Mouse (Mus musculus) bone marrow macrophage, adult 2 months (primary cell): ENCODE measurements around the gene Suz12. TPM values are rescaled to one million over a fixed set of nuclear protein-coding genes. Genes with fewer than 3 reads are reported as not detected.
"Not testable (repeated sequence)": the region's sequence is repeated elsewhere in the genome, so short reads cannot be mapped to it uniquely, and the experiment has no call there.

Experiments used
- H3K27ac ChIP-seq: 2 replicates; pipeline ENCODE4 v1.5.1; 2012; ENCODE audit warnings: low read depth, low read length; ENCODE audit not compliant: insufficient read depth
- H3K4me1 ChIP-seq: 2 replicates; pipeline ENCODE4 v1.6.1; 2012; ENCODE audit warnings: low read length; ENCODE audit not compliant: control insufficient read depth, insufficient read depth
- H3K4me3 ChIP-seq: 2 replicates; pipeline ENCODE4 v1.5.1; 2012; ENCODE audit warnings: mild to moderate bottlenecking, low read length, moderate library complexity; ENCODE audit not compliant: insufficient read depth
- CTCF ChIP-seq: IDR thresholded peaks from 2 replicates; pipeline ENCODE4 v1.5.1; 2012; ENCODE audit warnings: low read depth, mild to moderate bottlenecking, low read length, moderate library complexity
- POLR2A ChIP-seq: IDR thresholded peaks from 2 replicates; pipeline ENCODE4 v1.6.1; 2012; ENCODE audit warnings: mild to moderate bottlenecking, low read depth, low read length, borderline replicate concordance
- polyA plus RNA-seq: library from polyadenylated mRNA; stranded (reverse); fragments of >200 nt; gene quantifications from 2 replicates; pipeline ENCODE4 v1.2.4, GENCODE M21; 2012; ENCODE audit not compliant: missing spikeins, insufficient read depth, insufficient read length

Gene Suz12
- polyA plus RNA-seq, 1 experiment, result 40.8 TPM

DNA sequence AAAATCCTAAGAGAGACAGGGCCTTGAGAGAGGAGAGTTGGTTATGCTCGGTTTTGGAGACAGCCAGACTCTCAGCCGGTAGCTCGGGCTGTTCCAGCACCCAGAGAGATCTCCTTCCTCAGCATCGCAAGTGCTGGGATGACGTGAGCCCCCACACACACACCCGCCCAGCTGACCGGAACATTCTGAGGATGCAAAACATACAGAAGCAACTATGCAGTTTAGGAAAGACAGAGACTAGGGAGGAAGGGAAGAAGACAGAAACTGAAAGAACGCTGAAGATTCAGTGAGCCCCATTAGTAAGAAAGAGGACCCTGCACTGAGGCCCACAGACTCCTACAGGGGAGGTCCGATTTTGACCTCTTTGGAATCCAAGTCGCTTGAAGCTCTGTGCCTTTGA lies 25.2 kb upstream of the Suz12 start:
- peaks cover 3% of the 10 kb centered on the region for H3K4me1 ChIP-seq
- H3K4me3 ChIP-seq, result no peak overlapping the region
- no peak for TF ChIP-seq CTCF

DNA sequence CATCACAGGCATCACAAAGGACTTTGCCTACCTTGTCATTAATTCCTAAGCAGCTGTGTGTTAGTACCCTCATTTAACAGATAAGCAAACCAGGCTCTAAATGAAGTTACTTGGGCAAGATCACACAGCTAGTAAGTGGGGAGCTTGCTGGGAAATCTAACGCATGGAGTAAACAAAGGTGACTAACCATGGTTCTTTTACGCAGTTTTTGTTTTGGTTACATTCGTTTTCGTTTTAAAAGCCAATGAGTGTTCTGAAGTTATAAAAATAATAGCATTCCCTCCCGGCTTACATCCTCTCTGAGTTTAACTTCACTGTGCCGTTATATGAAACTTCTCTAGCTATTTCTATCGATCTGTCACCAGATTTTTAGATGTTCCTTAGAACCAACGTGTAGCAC lies 19.8 kb upstream of the Suz12 start:
- Histone ChIP-seq H3K4me1 (peaks cover 2% of the 10 kb centered on the region; the same call in 1 of the 2 replicates), H3K4me3 (no peak overlapping the region), H3K27ac (no peak overlapping the region)
- TF ChIP-seq POLR2A (no peak), CTCF (no peak)

More for the DNA sequence above, 25.2 kb upstream of the Suz12 start:
- H3K27ac ChIP-seq, result no peak overlapping the region

DNA sequence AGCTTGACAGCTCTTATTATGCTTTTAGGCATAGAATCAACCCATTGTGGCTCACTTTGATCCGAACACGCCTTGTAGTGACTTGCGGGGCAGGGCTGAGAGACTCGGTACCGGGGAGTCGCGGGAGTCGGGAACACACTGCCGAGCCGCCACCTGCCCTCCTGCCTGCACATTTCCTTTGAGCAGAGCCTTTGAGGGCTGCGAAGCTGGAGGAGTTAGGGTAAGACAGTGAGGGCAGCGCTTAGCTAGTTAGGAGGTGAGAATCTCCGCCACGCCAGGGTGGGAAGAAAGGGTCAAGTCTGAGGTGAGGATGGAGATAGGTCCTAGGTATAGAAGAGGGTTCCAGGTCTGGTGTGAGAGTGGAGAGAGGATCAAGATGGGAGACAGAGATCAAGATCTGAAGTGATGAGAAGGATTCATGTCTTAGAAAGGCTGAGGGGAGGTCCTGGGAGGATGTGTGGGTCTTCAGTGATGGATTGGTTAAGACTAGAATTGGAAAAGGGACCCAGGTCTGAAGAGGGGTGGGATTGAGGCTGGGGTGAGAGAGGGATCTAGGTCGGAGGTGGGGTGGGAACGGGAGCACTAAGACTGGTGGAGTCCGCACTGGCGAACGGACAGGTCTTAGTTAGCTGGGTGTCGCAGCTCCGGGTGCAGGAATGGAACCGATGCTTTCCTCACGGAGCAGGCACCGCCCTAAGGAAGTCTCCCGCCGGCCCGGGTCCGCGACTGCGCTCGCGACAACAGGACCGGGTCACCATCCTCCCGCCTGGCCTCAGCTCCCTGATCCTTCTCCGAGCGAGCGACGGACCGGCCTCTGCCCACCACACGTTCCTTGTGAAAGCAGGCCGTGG lies 19.1 kb upstream of the Suz12 start:
- Histone ChIP-seq H3K4me1 (peaks cover 2% of the 10 kb centered on the region; the same call in 1 of the 2 replicates), H3K27ac (no peak overlapping the region), H3K4me3 (peak overlapping the region; percentile 55)
- no peak for TF ChIP-seq POLR2A

DNA sequence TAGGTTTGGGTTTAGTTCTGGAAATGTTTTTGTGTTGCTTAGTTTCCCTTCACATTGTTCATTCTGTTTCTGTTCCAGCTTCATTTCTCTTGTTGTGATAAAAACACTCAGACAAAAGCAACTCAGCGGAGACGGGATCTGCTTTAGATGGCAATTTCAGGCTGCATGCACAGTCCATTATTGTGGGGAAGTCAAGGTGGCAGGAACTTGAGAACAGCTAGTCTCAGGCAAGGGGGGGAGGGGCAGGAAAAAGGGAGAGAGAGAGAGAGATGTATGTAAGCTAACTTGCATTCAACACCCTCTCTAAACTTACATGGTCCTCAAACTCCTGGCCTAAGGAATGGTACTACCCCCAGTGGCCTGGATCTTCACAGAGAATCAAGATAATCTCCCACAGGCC lies 17.5 kb upstream of the Suz12 start:
- H3K4me1 ChIP-seq, result peaks cover 2% of the 10 kb centered on the region; the same call in 1 of the 2 replicates
- no peak overlapping the region for H3K27ac ChIP-seq
- TF ChIP-seq POLR2A (no peak), CTCF (no peak)
- H3K4me3 ChIP-seq, result no peak overlapping the region

DNA sequence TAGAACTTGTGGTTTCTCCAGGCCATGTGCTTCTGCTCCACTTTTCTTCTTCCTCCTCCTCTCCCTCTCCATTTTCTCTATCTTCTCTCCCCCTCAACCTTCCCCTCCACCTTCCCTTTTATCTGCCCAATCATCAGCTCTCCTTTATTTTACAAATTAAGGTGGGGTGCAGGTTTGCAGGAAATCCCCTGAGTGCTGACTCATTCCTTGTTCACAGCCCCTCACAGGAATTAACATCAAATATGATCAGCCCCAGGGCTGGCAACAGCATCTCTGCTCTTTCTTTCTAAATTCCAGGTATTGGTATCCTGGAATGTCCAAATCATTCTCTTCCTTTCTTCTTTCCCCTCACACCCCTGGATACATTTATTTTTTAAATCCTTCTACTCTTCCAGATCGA lies 16.7 kb upstream of the Suz12 start:
- H3K27ac ChIP-seq, result no peak overlapping the region
- TF ChIP-seq POLR2A (no peak), CTCF (no peak)
- no peak overlapping the region for H3K4me3 ChIP-seq
- H3K4me1 ChIP-seq, result peaks cover 2% of the 10 kb centered on the region; the same call in 1 of the 2 replicates

DNA sequence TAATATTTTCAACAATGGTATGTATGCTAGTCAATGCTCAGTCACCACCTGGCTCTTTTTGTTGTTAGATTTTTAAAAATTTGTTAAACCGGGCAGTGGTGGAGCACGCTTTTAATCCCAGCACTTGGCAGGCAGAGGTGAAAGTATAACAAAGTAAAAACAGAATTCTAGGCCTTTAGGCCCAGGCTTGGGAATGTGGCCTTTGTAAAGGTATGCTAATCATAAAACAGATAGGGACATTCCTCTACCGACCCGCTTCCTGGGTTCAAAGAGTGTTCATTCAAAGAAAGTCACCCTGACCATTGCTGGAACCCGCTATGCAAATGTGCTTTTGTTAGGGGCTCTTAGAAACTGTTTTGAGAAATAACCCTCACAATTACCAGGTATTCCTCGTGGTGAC lies 16.3 kb upstream of the Suz12 start:
- H3K4me3 ChIP-seq, H3K4me1 ChIP-seq, H3K27ac ChIP-seq: not testable (repeated sequence)

DNA sequence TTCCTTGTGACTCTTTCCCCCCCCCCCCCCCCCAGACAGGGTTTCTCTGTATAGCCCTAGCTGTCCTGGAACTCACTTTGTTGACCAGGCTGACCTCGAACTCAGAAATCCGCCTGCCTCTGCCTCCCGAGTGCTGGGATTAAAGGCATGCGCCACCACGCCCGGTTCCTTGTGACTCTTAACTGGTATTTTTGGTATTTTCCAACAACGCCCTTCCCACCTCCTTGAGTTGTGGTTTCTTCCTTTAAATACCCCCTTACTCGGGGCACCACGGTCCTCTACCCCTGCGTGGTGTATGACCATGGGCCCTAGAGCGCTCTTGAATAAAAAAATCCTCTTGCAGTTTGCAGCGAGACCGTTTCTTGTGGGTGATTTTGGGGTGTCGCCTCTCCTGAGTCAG lies 15.8 kb upstream of the Suz12 start:
- not testable (repeated sequence) for H3K4me1 ChIP-seq, H3K27ac ChIP-seq, H3K4me3 ChIP-seq

DNA sequence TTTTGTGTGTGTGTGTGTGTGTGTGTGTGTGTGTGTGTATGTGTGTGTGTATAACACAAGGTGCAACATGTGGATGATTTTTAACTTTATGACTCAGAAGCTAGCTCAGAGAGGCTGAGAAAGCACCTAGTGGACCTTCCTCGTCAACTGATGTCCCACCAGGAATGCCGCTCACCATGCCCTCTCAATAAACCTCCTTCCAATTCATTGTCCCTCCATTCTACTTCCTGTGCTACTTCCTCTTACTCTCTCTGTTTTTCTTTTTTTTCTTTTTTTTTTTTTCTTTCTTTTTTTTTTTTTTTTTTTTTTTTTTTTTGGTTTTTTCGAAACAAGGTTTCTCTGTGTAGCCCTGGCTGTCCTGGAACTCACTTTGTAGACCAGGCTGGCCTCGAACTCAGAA lies 15.2 kb upstream of the Suz12 start:
- H3K27ac ChIP-seq, H3K4me1 ChIP-seq, H3K4me3 ChIP-seq: not testable (repeated sequence)

DNA sequence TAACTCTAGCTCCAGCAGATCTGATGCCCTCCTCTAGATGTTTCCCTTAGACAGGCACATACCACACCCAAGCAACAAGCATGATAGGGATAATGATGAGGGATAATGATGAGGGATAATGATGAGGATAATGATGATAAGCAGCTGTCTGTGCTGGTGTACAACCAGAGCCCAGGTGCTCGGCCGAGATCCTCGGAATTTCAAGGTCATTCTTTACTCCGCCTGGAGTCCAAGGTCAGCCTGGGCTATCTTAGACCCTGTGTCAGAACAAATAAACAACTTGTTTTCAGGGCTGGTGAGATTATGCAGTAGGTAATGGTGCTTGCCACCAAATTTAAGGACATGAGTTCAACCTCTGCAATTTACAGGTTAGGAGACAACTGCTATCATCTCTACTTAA lies 6.0 kb upstream of the Suz12 start:
- Histone ChIP-seq H3K4me3 (no peak overlapping the region), H3K4me1 (peaks cover 10% of the 10 kb centered on the region), H3K27ac (no peak overlapping the region)
- TF ChIP-seq POLR2A, result no peak
- no peak for TF ChIP-seq CTCF

DNA sequence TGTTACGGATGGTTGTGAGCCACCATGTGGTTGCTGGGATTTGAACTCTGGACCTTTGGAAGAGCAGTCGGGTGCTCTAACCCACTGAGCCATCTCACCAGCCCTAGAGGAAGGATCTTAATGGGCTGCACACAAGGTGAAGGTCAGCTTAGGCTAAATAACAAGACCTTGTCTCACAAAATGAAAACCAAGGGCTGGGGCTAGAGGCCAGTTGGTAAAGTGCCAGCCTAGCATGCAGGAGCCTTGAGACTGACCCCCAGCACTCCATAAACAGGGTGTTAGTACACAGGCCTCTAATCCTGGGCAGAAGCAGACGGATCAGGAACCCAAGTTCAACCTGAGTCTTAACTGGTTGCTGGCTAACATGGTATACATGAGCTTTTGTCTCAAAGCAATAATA lies 5.0 kb upstream of the Suz12 start:
- no peak for TF ChIP-seq POLR2A
- no peak for TF ChIP-seq CTCF
- Histone ChIP-seq H3K4me1 (peaks cover 4% of the 10 kb centered on the region), H3K4me3 (no peak overlapping the region), H3K27ac (no peak overlapping the region)

DNA sequence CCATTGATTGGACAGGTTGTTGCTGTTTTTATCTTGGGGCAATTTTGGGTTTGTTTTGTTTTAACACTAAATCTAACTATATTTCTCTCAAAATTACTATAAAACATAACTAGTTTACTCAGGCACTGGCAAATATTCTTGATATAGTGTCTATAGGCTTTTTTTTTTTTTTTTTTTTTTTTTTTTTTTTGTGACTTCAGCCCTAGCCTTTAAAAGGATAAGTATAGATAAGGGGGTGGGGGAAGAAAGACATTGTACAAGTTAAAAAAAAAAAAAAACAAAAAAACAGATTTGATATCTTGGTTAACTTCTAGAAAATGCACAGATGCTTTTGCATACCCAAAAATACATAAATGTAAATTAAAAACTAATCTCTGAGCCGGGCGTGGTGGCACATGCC lies 2.8 kb upstream of the Suz12 start:
- Histone ChIP-seq H3K27ac (no peak overlapping the region), H3K4me1 (peaks cover 3% of the 10 kb centered on the region), H3K4me3 (no peak overlapping the region)
- TF ChIP-seq POLR2A (no peak), CTCF (no peak)

DNA sequence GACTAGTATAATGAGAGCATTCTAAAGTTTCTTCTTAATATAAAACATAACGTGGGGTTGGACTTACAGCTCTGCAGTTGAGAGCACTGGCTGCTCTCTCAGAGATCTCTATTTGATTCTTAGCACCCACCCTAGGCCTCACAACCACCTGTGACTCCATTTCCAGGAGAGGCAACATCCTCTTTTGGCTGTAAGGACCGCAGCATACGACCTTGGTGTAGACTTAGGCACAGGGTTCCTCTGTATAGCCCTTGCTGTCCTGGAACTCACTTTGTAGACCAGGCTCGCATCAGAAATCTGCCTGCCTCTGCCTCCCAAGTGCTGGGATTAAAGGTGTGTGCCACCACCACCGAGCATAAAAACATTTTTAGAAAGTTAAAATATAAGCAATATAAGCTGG lies 1.3 kb upstream of the Suz12 start:
- TF ChIP-seq CTCF (no peak), POLR2A (no peak)
- Histone ChIP-seq H3K4me1 (peaks cover 4% of the 10 kb centered on the region), H3K27ac (no peak overlapping the region), H3K4me3 (no peak overlapping the region)
